11 mouse cellular contexts compared by ENCODE assay signal in the genomic region with DNA sequence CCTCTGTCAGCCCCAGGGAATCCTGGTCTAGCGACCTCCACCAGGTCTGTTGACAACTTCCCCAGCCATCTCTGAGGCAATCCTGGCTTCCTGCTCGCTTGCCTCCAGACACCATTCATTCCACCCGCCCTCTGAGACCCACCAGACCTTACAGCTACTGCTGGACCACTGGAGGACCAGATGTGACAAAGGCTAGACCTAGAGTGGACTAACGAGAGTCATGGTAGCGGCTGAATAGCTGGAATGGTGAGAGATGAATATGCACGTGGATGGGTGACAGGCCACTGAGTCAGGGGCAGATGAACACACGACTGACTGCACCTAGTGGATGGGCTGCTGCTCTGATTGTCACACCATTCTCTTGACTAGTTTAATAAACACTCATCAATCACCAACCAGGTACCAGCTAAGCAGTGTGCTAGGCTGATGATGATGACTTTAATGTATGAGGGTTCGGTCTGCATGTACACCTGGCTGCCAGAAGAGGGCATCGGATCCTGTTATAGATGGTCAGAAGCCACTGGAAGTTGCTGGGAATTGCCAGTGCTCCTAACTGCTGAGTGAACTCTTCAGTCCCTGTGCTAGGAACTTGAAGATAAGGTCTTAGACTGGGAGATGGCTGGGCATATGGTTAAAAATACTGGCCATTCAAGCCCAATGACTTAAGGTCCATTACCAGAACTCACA. TPM values are rescaled to one million over a fixed set of nuclear protein-coding genes. Genes with fewer than 3 reads are reported as not detected.
A peak's percentile ranks its signal among the peaks of the same experiment; 100 is the strongest.
DNase-seq lines count a peak whose midpoint lies in the region; ATAC-seq and TF ChIP-seq lines count a peak whose summit lies in the region.
"Had no signal": no experiment of that assay in that cellular context is flagged by ENCODE, and none has a peak within 500 bp of the region (broad histone marks: within the 10 kb centered on the region; RNA-seq: fewer than 3 reads in every experiment).

No protein-coding gene starts in this region.

- no peaks in the 10 kb centered on the region for H3K9me3 ChIP-seq in forebrain, embryonic 13.5 days (replicated peaks)
- H3K9me3 ChIP-seq in forebrain, embryonic 16.5 days (ENCODE audit: control insufficient read depth, low read length) = no peaks in the 10 kb centered on the region
- H3K9me3 ChIP-seq in liver, embryonic 11.5 days (ENCODE audit: control insufficient read depth, low read length) = no peaks in the 10 kb centered on the region
- H3K9me3 ChIP-seq in E14TG2a.4 (ENCODE audit: low read length) = peaks cover 12% of the 10 kb centered on the region
- H3K9me3 ChIP-seq: heart, embryonic 13.5 days; stomach, embryonic 15.5 days had no signal

- H3K79me2 ChIP-seq in liver, adult 2 months (ENCODE audit: control insufficient read depth, insufficient read depth, low read length) = no peaks in the 10 kb centered on the region

- H3K4me1 ChIP-seq in forebrain, embryonic 13.5 days = no peaks in the 10 kb centered on the region
- peaks cover 3% of the 10 kb centered on the region; the same call in 1 of the 2 replicates for H3K4me1 ChIP-seq in forebrain, embryonic 16.5 days (replicated peaks; ENCODE audit: control insufficient read depth, insufficient read depth, low read length)
- H3K4me1 ChIP-seq in liver, adult 2 months (ENCODE audit: control insufficient read depth, insufficient read depth, low read length) = no peaks in the 10 kb centered on the region
- H3K4me1 ChIP-seq in liver, embryonic 11.5 days (replicated peaks; ENCODE audit: control insufficient read depth, insufficient read depth, low read length) = peaks cover 2% of the 10 kb centered on the region; the same call in 1 of the 2 replicates
- H3K4me1 ChIP-seq in E14TG2a.4 (replicated peaks; ENCODE audit: low read depth, low read length) = peaks cover 3% of the 10 kb centered on the region

- no peak overlapping the region for H3K9ac ChIP-seq in forebrain, embryonic 13.5 days
- H3K9ac ChIP-seq in forebrain, embryonic 16.5 days (replicated peaks; ENCODE audit: low read depth, low read length) = no peak overlapping the region
- no peak overlapping the region for H3K9ac ChIP-seq in liver, adult 2 months (ENCODE audit: low read depth, low read length)
- H3K9ac ChIP-seq in liver, embryonic 11.5 days (ENCODE audit: low read depth, low read length) = no peak overlapping the region
- H3K9ac ChIP-seq: heart, embryonic 13.5 days; stomach, embryonic 15.5 days had no signal

- TF ChIP-seq CTCF in liver, adult 2 months (IDR thresholded peaks at IDR 0.05; ENCODE audit: low read depth, low read length) = peak; percentile 60; the same call in 1 of the 2 replicates
- TF ChIP-seq CTCF in E14TG2a.4 (conservative IDR thresholded peaks at IDR 0.05; ENCODE audit: low read length) = peak; percentile 58

- H3K27ac ChIP-seq in forebrain, embryonic 13.5 days = no peak overlapping the region
- H3K27ac ChIP-seq in forebrain, embryonic 16.5 days (ENCODE audit: low read length) = no peak overlapping the region
- no peak overlapping the region for H3K27ac ChIP-seq in liver, adult 2 months (replicated peaks; ENCODE audit: insufficient read depth, low read depth, low read length)
- no peak overlapping the region for H3K27ac ChIP-seq in liver, embryonic 11.5 days (ENCODE audit: low read depth, low read length)
- H3K27ac ChIP-seq: heart, embryonic 13.5 days; stomach, embryonic 15.5 days had no signal

- 0 out of 2 replicates have a peak, but pooled peaks have one; percentile 30 for ATAC-seq in forebrain, embryonic 13.5 days
- no peak for ATAC-seq in forebrain, embryonic 16.5 days
- no peak for ATAC-seq in liver, embryonic 11.5 days (replicated peaks; ENCODE audit: low FRiP score)
- 0 out of 2 replicates have a peak, but pooled peaks have one; percentile 41 for ATAC-seq in erythroid progenitor cell, adult 5-6 weeks (replicated peaks; ENCODE audit: low FRiP score, poor library complexity, severe bottlenecking)

- H3K4me3 ChIP-seq in forebrain, embryonic 13.5 days = no peak overlapping the region
- no peak overlapping the region for H3K4me3 ChIP-seq in forebrain, embryonic 16.5 days (replicated peaks; ENCODE audit: low read length)
- H3K4me3 ChIP-seq in liver, adult 2 months (ENCODE audit: insufficient read depth, low read depth, low read length) = no peak overlapping the region
- no peak overlapping the region for H3K4me3 ChIP-seq in liver, embryonic 11.5 days (ENCODE audit: low read depth, low read length)
- no peak overlapping the region for H3K4me3 ChIP-seq in E14TG2a.4 (replicated peaks; ENCODE audit: low read length)
- H3K4me3 ChIP-seq: erythroblast, embryonic 14.5 days; heart, embryonic 13.5 days; stomach, embryonic 15.5 days had no signal

- no peak for TF ChIP-seq POLR2A in liver, adult 2 months (IDR thresholded peaks at IDR 0.05; ENCODE audit: extremely low read depth, insufficient read depth, low read length)

- no peak overlapping the region for H3K4me2 ChIP-seq in forebrain, embryonic 13.5 days
- H3K4me2 ChIP-seq in forebrain, embryonic 16.5 days (ENCODE audit: low read length) = no peak overlapping the region
- no peak overlapping the region for H3K4me2 ChIP-seq in liver, embryonic 11.5 days
- H3K4me2 ChIP-seq: heart, embryonic 13.5 days; stomach, embryonic 15.5 days had no signal

- H3K36me3 ChIP-seq in forebrain, embryonic 13.5 days (ENCODE audit: poor library complexity, severe bottlenecking) = no peaks in the 10 kb centered on the region
- no peaks in the 10 kb centered on the region for H3K36me3 ChIP-seq in forebrain, embryonic 16.5 days (ENCODE audit: control insufficient read depth, insufficient read depth)
- H3K36me3 ChIP-seq in liver, adult 2 months (ENCODE audit: control insufficient read depth, insufficient read depth, low read length) = no peaks in the 10 kb centered on the region
- no peaks in the 10 kb centered on the region for H3K36me3 ChIP-seq in liver, embryonic 11.5 days (ENCODE audit: control insufficient read depth, insufficient read depth, low read length)
- H3K36me3 ChIP-seq in E14TG2a.4 (ENCODE audit: insufficient read depth, low read length) = peaks cover 11% of the 10 kb centered on the region

- 79% methylated on average over 9 of the region's 9 CpGs for WGBS in forebrain, embryonic 13.5 days
- WGBS in forebrain, embryonic 16.5 days = 79% methylated on average over 9 of the region's 9 CpGs
- 80% methylated on average over 9 of the region's 9 CpGs for WGBS in liver, adult 2 months
- WGBS in liver, embryonic 11.5 days = 72% methylated on average over 9 of the region's 9 CpGs

- H3K27me3 ChIP-seq in forebrain, embryonic 13.5 days = no peaks in the 10 kb centered on the region
- no peaks in the 10 kb centered on the region for H3K27me3 ChIP-seq in forebrain, embryonic 16.5 days (replicated peaks; ENCODE audit: control insufficient read depth, insufficient read depth, low read length)
- H3K27me3 ChIP-seq in liver, adult 2 months (ENCODE audit: control insufficient read depth, insufficient read depth, low read length) = no peaks in the 10 kb centered on the region
- no peaks in the 10 kb centered on the region for H3K27me3 ChIP-seq in liver, embryonic 11.5 days (replicated peaks; ENCODE audit: control insufficient read depth, insufficient read depth, low read length)
- no peaks in the 10 kb centered on the region for H3K27me3 ChIP-seq in E14TG2a.4 (ENCODE audit: insufficient read depth, low read length)
- H3K27me3 ChIP-seq: heart, embryonic 13.5 days; stomach, embryonic 15.5 days had no signal

- DNase-seq in liver, adult 2 months (ENCODE audit: extremely low read depth, low read depth, low spot score) = peak; percentile 15
- DNase-seq in liver, embryonic 11.5 days (ENCODE audit: low spot score) = no peak
- DNase-seq in thymus, postnatal 4 days = no peak
- no peak for DNase-seq in gastrocnemius, postnatal 10 days

RNA-seq across cellular contexts. Expression of a gene that starts 29.3 kb away (rescaled TPM):
- polyA plus RNA-seq in forebrain, embryonic 13.5 days (2015; fragmentation: Nextera tagmentation; extraction: Ambion mirVana) = 4.4 and 4.7 TPM in 2 replicates
- polyA plus RNA-seq in forebrain, embryonic 16.5 days (2015; fragmentation: Nextera tagmentation; extraction: Ambion mirVana) = 8.5 and 10.2 TPM in 2 replicates
- 1.2 and 2.1 TPM in 2 replicates for total RNA-seq in liver, adult 2 months (2014; rRNA removed)
- polyA plus RNA-seq in liver, adult 2 months (2012; rRNA removed) = 1.4 and 1.8 TPM in 2 replicates
- 4.5 and 5.4 TPM in 2 replicates for polyA plus RNA-seq in liver, embryonic 11.5 days (2014; fragmentation: Nextera tagmentation; extraction: Ambion mirVana)
- 0.42 TPM in 1 of 2 replicates, not detected in the other for total RNA-seq in erythroid progenitor cell, adult 5-6 weeks (2015; ENCODE audit: low replicate concordance)
- 0.08 TPM in 1 of 2 replicates, not detected in the other for total RNA-seq in erythroid progenitor cell, adult 5-6 weeks (2017; ENCODE audit: low replicate concordance)
- total RNA-seq in gastrocnemius, postnatal 10 days (2021) = 10 to 100 TPM; 29.6 to 35.5 TPM

RNA-seq across cellular contexts. Expression of a gene that starts 39.3 kb away (rescaled TPM):
- polyA plus RNA-seq in forebrain, embryonic 13.5 days (2015; fragmentation: Nextera tagmentation; extraction: Ambion mirVana) = 2.4 and 3.1 TPM in 2 replicates
- polyA plus RNA-seq in forebrain, embryonic 16.5 days (2015; fragmentation: Nextera tagmentation; extraction: Ambion mirVana) = 3.9 and 4.8 TPM in 2 replicates
- total RNA-seq in liver, adult 2 months (2014; rRNA removed) = 0.37 and 2.1 TPM in 2 replicates
- 1.0 TPM in 2 replicates for polyA plus RNA-seq in liver, adult 2 months (2012; rRNA removed)
- 14.6 and 17.0 TPM in 2 replicates for polyA plus RNA-seq in liver, embryonic 11.5 days (2014; fragmentation: Nextera tagmentation; extraction: Ambion mirVana)
- total RNA-seq in erythroid progenitor cell, adult 5-6 weeks (2015; ENCODE audit: low replicate concordance) = 71.7 and 73.8 TPM in 2 replicates
- total RNA-seq in erythroid progenitor cell, adult 5-6 weeks (2017; ENCODE audit: low replicate concordance) = 37.1 and 40.8 TPM in 2 replicates
- total RNA-seq in gastrocnemius, postnatal 10 days (2021) = 10 to 100 TPM; 14.8 to 19.3 TPM

Comparison
In these comparisons a context has a peak if more than half of its experiments do, and no peak if none do; other contexts are left out.
1. ATAC-seq: peak in forebrain, embryonic 13.5 days (single experiment) and erythroid progenitor cell, adult 5-6 weeks (single experiment); none in forebrain, embryonic 16.5 days (single experiment) and liver, embryonic 11.5 days (single experiment).